Mouse (Mus musculus): ENCODE data around the gene Gpsm1.

DNA sequence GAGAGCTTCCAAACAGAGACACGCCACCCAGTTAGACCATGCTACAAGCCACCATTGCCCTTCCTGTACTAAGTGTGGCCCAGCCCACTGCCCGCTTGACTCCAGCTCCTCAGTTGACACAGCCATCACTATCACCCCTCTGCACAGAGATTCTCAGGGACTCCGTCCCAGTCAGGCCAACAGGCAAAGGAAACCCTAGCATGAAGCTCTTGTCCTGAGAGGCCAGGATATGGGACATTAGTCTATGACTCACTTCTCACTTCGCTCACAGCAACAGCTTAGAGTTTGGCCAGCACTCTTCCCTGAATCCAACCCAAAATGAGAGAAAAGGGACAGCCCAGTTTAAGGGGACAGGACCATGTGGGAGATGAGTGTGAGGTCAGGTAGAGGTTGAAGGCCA lies 39.1 kb downstream of the Gpsm1 start:
- TF ChIP-seq POLR2A (IDR thresholded peaks at IDR 0.05; ENCODE audit: control insufficient read depth, low read depth, low read length) (no peak), CTCF (IDR thresholded peaks at IDR 0.05; ENCODE audit: control insufficient read depth, insufficient read depth, insufficient replicate concordance, low read depth, low read length) (no peak)

Data from testis, adult 2 months (tissue).